Mouse (Mus musculus) skeletal muscle tissue, adult 2 months (tissue): Measurements from ENCODE around the gene Usp43.

Experiments used
- DNase-seq: peaks from one replicate; pipeline ENCODE4 v3.0.0-alpha.2; 2012; ENCODE audit warnings: low read depth, low spot score

Gene Usp43

DNA sequence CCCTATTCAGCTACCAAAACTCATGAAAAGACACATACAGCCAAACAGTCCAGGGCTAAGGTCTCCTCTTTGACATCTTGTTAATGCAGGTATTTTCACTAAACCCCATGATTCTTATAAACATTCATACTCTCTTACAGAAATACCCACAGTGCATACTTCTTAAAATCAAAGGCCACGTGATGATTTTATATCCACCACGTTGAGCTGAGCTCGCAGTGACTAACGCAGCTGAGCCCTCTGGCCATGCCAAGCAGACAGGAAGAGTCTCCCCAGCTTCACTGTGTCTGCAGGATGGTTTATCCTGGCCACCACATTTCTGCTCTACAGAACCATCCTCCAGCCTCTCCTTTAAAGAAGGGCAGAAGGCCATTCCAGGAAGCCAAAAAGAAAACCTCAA is 18.2 kb downstream of the Usp43 start:
- no peak for DNase-seq

DNA sequence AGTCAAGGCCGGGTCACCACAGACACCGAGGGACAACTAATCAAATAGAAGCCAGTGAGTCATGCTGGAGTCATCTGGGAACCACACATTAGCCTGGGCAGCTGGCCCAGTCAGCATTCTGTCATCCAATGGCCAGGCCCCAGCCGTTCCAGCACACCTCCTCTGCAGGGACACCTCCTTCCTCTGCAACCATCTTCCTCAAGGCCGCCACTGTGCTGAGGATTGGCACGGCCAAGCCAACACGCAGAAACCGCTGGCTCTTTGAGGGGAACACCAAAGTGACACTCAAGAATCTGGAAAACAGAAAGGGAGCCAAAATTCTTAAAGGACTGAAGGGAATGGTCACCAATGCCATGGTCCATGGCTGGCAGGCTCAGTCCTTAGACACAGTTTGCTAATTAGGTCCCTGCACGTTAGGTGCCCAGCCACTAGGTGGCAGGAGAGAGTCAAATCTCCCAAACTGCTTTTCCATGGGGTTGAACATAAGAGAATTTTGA is 24.8 kb downstream of the Usp43 start:
- DNase-seq = peak; percentile 71

DNA sequence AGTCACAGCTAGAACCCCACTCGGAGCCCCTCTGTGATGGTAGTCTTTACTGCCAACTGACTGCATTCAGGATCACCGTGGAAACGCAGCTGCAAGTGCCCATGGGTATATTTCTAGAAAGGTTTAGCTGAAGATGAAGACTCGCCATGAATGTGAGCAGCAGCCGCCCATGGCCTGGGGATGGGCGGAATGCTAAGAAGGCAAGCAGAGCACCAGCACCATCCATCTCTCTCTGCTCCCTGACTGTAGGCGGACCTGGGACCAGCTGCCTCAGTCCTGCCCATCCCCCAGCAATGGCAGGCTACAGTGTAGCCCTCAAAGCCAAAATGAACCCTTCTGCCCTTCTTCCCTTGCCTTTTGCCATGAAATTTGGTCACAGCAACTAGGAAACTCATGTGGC is 26.3 kb downstream of the Usp43 start:
- no peak for DNase-seq

DNA sequence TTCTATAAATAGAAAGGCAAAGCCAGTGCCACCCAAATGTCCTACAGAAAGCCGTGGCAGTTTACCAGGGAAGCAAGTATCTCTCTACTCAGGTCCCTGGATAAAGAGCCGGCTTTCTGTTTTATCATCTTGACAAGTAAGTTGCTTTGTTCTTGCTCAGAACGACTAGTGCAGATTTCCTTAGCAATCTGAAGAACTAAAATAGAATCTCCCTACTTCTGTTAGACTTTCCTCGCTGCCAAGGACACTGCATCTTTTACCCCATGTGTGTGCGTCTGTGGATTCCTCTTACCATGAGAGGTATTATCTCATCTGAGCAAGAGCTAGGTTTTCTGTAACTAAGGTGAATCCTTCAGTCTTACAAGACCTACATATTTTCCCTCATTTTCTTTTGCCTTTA is 33.4 kb downstream of the Usp43 start:
- DNase-seq = no peak

DNA sequence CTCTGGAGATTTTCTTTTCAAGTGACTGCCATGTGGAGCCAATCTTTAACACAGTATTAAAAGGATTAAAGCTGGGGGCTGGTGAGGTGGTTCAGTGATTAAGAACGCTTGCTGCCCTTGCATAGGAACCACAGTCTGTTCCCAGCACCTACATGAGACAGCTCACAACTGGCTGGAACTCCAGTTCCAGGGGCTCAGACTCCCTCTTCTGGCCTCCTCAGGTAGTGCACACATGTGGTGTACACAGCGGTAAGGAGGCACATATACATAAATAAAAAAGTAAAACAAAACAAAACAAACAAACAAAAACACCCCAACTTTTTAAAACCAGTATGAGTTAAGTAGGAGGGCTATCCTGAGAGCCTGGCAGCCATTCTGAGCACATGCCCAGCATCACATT is 36.0 kb downstream of the Usp43 start:
- no peak for DNase-seq

DNA sequence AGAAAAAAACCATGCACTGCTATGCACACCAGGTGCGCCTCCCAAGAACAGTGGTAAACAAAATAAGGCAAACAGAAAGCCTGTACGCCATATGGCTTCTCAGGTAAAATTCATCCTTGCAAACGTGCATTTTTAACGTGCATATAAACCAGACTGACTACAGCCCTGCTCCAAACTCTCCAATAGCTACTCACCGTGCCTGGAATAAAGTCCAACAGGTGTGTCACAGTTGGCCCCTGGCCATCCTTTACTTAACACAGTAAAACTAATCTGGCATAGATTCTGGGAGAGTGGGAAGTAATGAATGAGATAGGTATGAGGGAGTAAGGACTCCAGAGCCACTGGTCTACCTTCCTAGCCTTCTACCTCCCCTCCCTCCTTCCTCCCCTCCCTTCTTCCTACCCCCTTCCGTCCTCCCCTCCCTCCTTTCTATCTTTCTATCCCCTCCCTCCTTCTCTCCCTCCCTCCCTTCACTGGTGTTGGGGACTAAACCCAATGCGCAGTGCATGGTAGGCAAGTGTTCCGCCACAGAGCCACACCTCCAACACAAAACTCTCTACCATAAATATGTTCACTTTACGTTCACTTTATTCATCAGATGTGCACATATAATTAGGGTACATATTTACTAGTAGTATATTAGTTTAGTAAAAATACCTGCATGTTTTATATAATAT is 56.3 kb downstream of the Usp43 start:
- no peak for DNase-seq

DNA sequence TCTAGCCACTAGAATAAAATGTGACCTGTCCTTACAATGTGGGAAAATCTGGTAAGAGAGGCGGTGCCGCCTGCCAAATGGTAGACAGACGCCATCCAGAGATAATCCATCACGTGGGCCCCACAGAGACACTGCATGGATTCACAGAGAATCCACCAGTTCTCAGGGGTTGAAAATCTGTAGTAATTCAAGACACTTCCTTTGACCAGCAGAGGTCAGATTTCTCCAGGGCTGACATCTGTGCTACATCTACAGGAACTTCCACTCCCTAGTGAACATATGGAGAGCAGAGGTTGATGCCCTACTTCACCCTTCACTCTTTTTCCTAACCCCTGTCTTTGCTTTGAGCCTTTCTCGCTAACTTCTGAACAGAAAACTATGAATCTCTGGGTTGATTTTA is 56.9 kb downstream of the Usp43 start:
- no peak for DNase-seq

DNA sequence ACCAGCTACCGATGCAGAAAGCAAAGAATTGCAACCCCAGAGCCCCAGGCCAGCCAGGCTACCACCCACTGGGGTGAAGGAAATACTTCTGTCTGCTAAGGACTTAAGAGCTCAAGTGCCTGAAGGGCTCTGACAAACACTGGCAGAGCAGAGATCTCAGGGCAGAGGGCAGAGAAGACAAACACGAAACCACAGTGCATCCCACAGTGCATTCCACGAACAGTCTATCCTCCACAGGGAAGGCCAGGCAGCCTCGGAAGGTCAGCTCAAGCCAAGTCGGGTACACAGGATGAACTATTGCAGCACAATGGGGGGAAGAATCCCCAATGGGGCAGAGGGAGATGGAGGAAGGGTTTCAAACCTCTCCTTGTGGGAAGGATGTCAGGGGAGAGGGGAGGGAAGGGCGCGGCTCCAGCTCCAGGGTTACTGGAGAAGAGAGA is 60.5 kb downstream of the Usp43 start:
- no peak for DNase-seq

DNA sequence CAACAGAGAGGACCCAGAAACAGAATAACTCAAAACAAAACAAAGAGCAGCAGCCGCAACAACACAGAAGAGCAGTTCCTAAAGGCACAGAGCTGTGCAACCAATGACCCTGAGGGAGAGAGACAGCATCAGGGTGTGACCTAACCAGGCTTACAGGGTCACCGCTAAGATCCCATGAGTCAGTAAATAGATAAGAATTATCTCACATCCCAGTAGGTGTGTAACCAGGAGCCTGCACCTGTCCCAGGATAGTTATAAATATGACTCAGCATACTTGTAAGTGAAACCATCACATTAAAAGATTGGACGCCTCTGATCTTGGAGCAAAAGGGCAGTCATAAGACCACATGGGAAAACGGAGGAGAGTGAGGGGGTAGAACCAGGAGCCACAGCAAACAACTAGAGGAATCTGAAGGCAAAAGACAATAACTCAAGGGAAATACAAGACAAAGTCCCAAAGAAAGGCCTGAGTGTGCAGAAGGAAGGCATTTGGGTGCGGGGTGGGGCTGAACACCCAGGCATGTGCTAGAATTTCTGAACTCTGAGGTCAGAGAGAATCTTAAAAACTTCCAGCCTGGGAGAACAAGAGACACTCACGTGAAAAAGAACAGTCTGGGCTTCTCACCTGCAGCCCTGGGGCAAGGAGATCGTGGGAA is 61.1 kb downstream of the Usp43 start:
- no peak for DNase-seq

DNA sequence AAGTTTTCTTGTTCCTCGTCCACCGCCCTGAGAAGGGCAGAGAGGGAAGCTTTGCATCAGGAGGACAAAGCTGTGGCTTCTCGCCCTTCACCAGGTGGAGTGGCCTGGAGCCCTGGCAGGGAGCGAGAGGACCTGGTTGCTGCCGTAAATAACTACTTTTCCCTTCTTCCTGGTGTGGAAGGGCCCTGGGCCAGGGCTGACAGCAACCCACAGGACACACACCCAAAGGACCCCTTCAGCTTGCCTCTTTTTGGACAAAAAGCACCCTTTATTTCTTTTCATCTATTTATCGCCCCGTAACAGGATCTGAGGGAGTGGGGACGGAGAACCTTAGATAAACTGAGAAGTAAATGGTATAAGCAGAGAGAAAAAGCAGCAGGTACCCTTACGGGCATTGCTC is 63.4 kb downstream of the Usp43 start:
- DNase-seq = no peak

DNA sequence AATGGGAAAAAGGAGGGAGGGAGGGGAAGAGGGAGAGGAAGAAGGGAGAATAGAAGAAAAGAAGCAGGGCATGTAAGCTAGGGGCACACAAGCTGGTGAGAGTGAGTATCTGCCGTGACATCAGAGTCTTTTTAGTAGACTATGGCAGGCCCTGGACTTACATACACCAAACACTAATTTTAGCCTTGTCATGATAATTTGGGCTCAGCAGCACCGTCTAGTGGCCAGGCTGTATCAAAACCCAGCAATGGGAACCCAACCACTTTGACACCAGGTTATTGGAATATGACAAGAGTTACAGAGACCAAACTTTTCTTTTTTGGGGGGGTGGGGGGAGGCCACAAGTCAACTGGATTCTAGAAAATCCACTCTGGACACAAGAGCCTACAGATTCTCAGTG is 66.9 kb downstream of the Usp43 start:
- peak; percentile 2 for DNase-seq

DNA sequence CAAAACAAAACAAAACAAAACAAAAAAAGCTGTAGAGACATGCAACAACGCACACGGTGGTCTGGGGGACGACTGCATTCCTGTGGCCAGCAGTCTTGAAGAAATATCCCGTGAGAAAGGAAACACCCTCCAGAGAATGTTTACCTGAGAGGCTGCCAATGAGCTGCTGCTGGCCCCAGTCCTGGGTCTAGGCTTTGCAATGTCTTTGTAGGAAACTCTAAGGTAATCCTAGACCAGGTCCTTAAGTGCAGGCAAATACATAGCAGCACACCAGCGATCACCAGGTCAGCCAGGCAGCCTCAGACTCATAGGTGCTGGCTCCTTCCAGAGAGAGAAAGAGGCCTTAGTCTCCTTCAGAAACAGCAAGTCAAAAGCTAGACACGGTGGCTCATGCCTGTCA is 68.0 kb downstream of the Usp43 start:
- DNase-seq = no peak

DNA sequence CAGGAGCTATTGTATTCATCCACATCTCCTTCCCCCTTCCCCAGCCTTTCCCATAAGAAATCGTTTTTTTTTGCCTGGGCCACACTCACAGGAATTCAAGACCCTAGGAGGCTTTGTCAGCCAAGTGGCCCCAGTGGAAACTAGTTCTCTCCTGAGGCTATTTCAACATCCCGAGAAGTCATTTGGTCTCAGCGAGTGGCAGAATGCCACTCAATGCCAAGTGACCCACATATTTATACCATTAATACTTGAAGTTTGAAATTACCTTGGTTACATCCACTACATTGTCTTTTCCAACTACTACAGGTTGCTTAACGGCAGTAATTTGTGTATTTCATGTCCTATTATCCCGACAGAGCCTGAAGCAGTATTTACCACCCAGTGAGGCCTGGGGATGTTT is 70.2 kb downstream of the Usp43 start:
- DNase-seq = no peak

DNA sequence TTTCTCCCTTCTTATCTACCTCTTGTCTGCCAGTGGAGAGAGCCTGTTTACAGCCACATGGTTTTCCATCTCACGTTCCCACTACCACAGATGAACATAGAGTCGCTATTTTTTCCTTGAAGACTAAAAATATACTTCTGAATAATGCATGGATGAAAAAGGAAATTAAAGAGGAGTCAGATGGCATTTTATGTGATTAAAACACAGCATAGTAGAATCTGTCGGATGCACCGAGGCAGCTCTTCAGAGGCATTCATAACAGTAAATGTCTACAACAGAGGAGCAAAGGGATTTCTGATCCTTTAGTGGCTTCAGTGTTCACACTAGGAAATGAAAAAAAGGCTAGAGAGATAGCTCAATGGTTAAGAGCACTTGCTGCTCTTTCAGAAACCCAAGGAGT is 76.8 kb downstream of the Usp43 start:
- no peak for DNase-seq

DNA sequence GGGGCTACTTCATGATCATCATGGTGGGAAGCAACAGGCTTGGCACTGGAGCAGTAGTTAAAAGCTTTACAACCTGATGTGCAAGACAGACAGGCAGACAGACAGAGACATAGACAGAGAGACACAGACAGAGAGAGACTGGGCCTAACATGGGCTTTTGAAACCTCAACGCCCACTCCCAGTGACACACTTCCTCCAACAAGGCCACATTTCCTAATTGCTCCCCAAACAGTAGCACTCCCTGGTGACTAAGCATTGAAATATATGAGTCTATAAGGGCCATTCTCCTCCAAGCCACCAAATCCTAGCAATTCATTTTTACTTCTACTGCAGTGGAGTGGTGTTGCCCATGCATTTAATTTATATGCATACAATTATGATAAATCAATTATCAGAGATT is 82.1 kb downstream of the Usp43 start:
- no peak for DNase-seq

DNA sequence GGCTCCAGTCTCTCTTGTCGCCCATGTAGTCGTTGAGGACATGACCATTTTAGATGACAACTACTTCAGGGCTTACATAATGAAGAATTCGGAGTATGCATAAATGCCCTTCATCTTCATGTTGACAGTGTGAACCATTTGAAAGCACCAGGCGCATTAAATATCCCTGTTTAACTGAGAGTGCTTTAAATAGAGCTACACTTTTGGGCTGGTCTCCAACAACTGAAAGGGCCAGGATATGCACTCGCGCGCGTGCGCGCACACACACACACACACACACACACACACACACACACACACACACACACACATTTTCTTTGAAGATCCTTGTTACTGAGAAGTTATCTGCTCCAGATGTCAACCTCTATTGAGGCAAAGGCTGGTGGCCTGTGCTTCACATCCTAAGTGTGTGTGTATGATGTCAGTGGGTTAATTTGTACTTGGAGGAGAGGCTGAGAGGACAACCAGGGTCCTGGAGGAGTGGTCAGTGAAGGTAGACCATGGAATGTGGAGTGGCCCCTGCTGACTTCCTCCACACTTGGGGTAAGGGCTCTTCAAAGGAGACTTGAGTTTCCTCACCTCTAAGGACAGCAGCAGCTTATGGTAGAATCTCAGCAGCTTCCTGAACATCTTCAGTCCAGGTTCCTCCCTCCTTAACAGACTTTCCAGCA is 86.4 kb downstream of the Usp43 start:
- no peak for DNase-seq

DNA sequence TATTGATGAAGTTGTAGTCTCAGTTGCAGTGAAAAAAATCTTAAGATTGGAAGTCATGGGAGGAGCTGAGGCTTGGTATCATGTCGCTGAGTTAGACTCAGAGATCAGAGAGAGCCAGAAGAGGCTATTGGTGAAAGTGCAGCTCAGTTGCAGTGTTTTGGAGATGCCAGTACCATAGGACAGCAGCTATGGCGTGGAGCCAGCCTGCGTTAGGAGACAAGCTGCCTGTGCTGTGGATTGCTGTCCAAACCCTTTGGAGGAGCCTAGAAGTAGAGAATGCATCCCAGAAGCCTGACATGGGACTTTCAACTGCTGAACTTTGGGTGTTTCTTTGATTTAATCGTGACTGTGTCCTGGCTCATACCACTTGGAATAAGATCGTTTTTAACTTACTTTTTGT is 90.1 kb downstream of the Usp43 start:
- DNase-seq = no peak

DNA sequence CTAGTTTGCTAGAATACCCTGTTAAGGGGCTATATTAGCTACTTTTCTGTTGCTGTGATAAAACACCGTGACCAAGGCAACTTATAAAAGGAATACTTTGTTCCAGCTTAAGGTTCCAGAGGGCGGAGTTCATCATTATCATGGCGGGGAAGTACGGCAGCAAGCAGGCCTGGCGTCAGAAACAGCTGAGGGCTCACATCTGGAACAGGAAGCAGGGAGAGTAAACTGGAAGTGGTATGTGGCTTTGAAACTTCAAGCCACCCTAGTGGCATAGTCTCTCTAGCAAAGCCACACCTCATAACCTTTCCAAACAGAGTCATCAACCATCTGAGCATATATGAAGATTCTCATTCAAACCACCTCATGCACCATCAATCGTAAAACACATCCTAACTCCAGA is 92.4 kb downstream of the Usp43 start:
- DNase-seq = no peak

DNA sequence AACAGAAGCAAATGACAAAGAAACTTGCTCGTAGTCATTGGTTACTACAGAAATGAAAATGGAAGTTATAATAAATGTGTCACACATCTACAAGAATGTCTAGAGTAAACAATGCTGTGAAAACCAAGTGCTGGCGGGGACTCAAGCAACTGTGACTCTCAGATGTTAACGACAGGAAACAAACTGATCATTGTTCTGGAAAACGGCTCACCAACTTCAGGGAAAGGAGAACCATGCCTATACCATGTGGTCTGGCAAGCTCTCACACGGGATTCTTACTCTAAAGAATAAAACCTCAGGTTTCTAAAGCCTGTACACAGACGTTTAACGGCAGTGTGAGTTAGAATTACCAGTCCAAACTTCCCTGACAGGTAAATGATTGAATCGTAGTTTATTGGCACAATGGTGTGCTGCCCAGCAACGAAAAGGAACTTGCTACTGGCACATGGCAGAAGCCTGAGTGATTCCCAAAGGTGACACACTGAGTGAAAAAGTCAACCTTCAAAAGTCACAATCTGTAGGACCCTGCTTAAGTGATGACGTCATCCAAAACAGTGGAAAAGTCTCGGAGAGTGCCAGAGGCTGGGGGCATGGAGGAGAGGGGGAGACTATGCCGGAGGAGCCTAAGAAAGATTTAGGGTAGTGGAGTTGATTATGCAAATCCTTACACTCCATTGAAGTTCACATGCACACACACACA is 93.4 kb downstream of the Usp43 start:
- no peak for DNase-seq

DNA sequence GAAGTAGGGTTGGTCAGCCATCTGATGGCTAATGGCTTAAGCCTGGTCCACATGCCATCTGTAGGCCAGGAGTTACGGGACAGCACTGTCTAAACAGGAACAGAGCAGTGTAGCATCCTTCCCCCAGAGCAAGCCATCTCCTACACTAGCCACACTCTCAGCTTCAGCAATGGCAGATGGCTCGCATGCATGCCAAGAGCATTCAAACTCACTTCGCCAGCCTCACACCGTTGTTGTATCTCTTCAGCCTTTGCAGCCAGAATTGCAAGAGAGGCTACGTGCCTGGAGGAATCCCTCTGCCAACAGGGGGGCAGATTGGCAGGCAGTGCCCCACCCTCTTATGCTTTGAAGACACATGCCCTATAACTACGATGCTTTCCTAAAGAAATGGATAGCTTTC is 100.4 kb downstream of the Usp43 start:
- DNase-seq = no peak

DNA sequence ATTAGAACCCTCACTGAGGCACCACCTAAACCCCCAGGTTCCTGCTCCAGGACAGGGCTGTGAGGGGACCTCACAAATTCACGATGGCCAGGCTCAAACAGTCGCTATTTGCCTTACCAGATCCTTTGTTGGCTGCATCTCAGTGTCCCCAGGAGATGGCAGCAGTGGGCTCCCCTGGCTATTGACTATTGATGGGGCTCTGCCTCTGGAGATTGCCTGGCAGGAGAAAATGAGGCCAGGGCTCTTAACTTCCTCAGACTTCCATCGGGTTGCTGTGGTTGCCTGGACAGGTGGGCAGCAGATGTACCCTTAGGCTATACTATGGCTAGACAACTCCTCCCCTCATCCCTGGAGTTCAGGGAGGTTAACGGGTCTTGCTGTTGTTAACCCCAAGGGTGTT is 101.7 kb downstream of the Usp43 start:
- no peak for DNase-seq

DNA sequence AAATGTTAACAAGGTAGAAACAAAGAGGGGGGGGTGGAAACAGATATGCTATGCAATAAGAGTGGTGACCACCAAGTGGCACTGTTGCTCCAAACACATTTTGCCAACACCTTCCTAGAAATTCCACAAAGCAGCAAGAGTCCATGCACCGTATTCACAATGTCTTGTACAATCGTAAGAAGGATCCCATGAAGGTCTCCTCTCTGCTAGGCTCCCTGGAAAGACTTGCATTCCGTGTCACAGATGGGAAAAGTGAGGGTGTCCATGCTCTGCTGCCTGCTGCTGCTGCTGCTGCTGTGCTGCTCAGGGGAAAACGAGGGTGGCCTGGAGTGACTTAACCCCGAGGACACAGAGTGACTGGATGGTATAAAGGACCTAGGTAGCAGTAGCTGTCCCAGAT is 102.3 kb downstream of the Usp43 start:
- DNase-seq = no peak
